8 mouse cellular contexts compared by ENCODE assay signal in the genomic region with DNA sequence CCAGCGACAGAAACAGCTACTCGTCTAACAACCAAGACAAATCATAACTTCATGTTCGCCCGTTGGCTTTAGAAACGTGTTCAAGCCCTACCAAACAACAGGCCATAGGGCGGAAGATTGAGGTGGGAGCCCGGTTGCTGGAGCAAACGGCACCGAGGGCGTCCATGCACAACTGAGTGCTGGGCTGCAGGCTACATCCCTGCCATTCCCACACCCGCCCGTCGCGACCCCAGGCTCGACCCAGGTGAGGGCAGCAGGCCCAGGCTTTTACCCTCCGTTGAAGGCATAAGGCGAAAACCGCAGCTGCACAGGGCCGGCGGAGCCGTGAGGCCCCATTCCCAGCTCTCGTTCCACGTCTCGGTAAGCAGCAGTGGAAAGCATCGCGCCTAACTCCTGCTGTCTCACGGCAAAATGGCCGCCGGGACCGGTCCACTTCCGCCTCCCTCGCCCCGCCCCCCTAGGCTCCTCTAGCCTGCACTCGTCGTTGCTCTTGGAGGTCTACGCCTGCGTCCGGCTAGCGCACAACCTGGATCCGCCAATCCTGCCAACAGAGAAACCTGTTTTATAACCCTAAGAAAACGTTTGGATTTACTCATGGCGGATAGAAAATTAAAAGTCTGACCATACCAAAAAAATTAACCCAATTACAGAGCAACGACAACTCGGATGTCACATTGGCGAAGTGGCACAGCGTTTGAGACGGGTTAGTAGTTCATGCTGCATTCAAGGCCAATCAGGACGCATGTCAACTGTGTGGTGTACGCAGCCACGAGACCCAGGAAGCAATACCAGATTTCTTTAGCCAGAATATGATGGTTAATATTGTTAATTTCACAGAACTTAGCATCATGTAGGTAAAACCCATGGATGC. TPM values are rescaled to one million over a fixed set of nuclear protein-coding genes. Genes with fewer than 3 reads are reported as not detected.
DNase-seq lines count a peak whose midpoint lies in the region; ATAC-seq lines count a peak whose summit lies in the region.

No protein-coding gene starts in this region.

- peaks cover 13% of the 10 kb centered on the region for H3K36me3 ChIP-seq in hindbrain, embryonic 12.5 days

- peak overlapping the region; percentile 81 for H3K4me2 ChIP-seq in hindbrain, embryonic 12.5 days (replicated peaks)

- DNase-seq in Muller cell, postnatal 12 days (ENCODE audit: inconsistent ontology term): peak; percentile 96
- peak; percentile 94 for DNase-seq in cerebellum, adult 9-11 months
- DNase-seq in frontal cortex, adult 2 months (ENCODE audit: extremely low spot score in 1 of 2, low spot score in 1 of 2): peak; percentile 88 to 96
- DNase-seq in layer of hippocampus, postnatal 14 days (ENCODE audit: low spot score in 2 of 2): peak; percentile 94 to 96
- peak; percentile 95 for DNase-seq in lung, postnatal 14 days
- DNase-seq in retina, adult 2 months (ENCODE audit: low read depth, low spot score): peak; percentile 81
- DNase-seq in thymus, postnatal 36 days: peak; percentile 93

- WGBS in hindbrain, embryonic 12.5 days: under 1% methylated on average over 50 of the region's 50 CpGs

- ATAC-seq in hindbrain, embryonic 12.5 days (ENCODE audit: low FRiP score): peak; percentile 96

- peaks cover 38% of the 10 kb centered on the region for H3K4me1 ChIP-seq in hindbrain, embryonic 12.5 days

- H3K4me3 ChIP-seq in hindbrain, embryonic 12.5 days: peak overlapping the region; percentile 93

- no peaks in the 10 kb centered on the region for H3K27me3 ChIP-seq in hindbrain, embryonic 12.5 days

- no peaks in the 10 kb centered on the region for H3K9me3 ChIP-seq in hindbrain, embryonic 12.5 days (replicated peaks)

- peak overlapping the region; percentile 80 for H3K9ac ChIP-seq in hindbrain, embryonic 12.5 days

- H3K27ac ChIP-seq in hindbrain, embryonic 12.5 days: peak overlapping the region; percentile 96

RNA-seq across cellular contexts. Expression of gene Psmb1, which starts 1.4 kb away (rescaled TPM):
- polyA plus RNA-seq in frontal cortex, adult 2 months (2012; rRNA removed): 161 and 162 TPM in 2 replicates
- polyA plus RNA-seq in hindbrain, embryonic 12.5 days (2016; fragmentation: Nextera tagmentation; extraction: Ambion mirVana): 219 and 233 TPM in 2 replicates
- 100 to 1,000 TPM; 127 to 134 TPM for total RNA-seq in layer of hippocampus, postnatal 14 days (2021)

RNA-seq across cellular contexts. Expression of gene Tbp, which starts 1.6 kb away (rescaled TPM):
- 49.3 and 49.5 TPM in 2 replicates for polyA plus RNA-seq in frontal cortex, adult 2 months (2012; rRNA removed)
- 55.2 and 60.4 TPM in 2 replicates for polyA plus RNA-seq in hindbrain, embryonic 12.5 days (2016; fragmentation: Nextera tagmentation; extraction: Ambion mirVana)
- total RNA-seq in layer of hippocampus, postnatal 14 days (2021): 10 to 100 TPM; 28.5 to 34.3 TPM

RNA-seq across cellular contexts. Expression of gene Pdcd2, which starts 29.0 kb away (rescaled TPM):
- polyA plus RNA-seq in frontal cortex, adult 2 months (2012; rRNA removed): 17.1 and 20.4 TPM in 2 replicates
- 66.6 and 67.4 TPM in 2 replicates for polyA plus RNA-seq in hindbrain, embryonic 12.5 days (2016; fragmentation: Nextera tagmentation; extraction: Ambion mirVana)
- total RNA-seq in layer of hippocampus, postnatal 14 days (2021): 10 to 100 TPM; 15.1 to 20.0 TPM

Comparison
In these comparisons a context has a peak if more than half of its experiments do, and no peak if none do; other contexts are left out.
1. Peak in every context shown above with its lines: DNase-seq, ATAC-seq, H3K4me3 ChIP-seq and H3K27ac ChIP-seq.